Mouse (Mus musculus) cortical plate, adult 2 months (tissue): ENCODE results near the gene Myog. TPM values are rescaled to one million over a fixed set of nuclear protein-coding genes. Genes with fewer than 3 reads are reported as not detected.

Experiments used
- H3K27ac ChIP-seq: fragments of 200-500 bp; 2 replicates; pipeline ENCODE4 v1.5.1; 2012; ENCODE audit warnings: low read length, control low read depth, inconsistent platforms; ENCODE audit not compliant: insufficient read depth
- H3K4me1 ChIP-seq: fragments of 200-500 bp; 2 replicates; pipeline ENCODE4 v1.6.1; 2011; ENCODE audit warnings: low read length; ENCODE audit not compliant: control insufficient read depth, insufficient read depth
- H3K4me3 ChIP-seq: fragments of 200-500 bp; 2 replicates; pipeline ENCODE4 v1.5.1; 2011; ENCODE audit warnings: mild to moderate bottlenecking, low read length, control low read depth; ENCODE audit not compliant: insufficient read depth
- CTCF ChIP-seq: fragments of 200-500 bp; IDR thresholded peaks from 2 replicates; pipeline ENCODE4 v1.5.1; 2011; ENCODE audit warnings: mild to moderate bottlenecking, control low read depth, low read length; ENCODE audit not compliant: insufficient read depth; ENCODE audit errors: extremely low read depth
- POLR2A ChIP-seq: fragments of 200-500 bp; IDR thresholded peaks from 2 replicates; pipeline ENCODE4 v1.6.1; 2011; ENCODE audit warnings: mild to moderate bottlenecking, low read length, control low read depth; ENCODE audit not compliant: insufficient read depth; ENCODE audit errors: extremely low read depth
- polyA plus RNA-seq: library from polyadenylated mRNA; depleted of rRNA; stranded (reverse); fragments of >200 nt; gene quantifications from 2 replicates; pipeline ENCODE4 v1.2.3, GENCODE M21; 2012; rRNA removed

Myog gene
- polyA plus RNA-seq, 1 experiment: 0.13 TPM

DNA sequence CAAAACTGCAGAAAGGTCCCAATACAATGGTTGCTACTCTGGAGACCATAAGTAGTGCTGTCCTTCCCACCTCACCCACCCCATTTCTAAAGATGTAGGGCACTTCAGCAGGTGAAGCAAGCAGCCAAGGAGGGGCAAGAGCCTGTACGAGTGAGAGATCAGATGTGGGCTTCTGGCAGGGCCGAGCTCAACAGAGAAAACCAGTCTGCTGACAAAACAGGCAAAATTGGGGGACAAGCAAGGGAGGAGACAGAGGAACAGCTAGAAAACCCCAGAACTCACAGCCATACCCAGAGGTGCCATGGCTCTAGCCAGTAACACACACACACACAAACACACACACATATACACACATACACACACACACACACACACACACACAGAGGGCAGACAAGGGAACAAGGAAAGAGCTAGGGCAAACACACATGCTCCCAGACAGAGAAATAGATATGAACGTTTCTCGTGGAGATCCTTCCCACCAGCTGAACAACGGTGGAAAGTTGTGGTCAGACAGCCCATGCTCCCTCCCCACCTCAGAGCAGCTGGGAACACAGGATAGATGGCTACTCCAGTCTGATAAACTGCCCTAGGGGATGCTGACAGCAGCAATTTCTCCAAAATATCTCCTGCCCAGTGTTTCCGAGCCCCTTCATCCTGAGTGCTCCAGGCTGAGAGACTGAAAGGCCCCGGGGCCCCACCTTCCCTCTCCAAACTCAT is 44.5 kb downstream of the Myog start:
- no peak overlapping the region for H3K4me3 ChIP-seq
- TF ChIP-seq CTCF (no peak), POLR2A (no peak)
- H3K4me1 ChIP-seq: peaks cover 2% of the 10 kb centered on the region
- H3K27ac ChIP-seq: no peak overlapping the region

DNA sequence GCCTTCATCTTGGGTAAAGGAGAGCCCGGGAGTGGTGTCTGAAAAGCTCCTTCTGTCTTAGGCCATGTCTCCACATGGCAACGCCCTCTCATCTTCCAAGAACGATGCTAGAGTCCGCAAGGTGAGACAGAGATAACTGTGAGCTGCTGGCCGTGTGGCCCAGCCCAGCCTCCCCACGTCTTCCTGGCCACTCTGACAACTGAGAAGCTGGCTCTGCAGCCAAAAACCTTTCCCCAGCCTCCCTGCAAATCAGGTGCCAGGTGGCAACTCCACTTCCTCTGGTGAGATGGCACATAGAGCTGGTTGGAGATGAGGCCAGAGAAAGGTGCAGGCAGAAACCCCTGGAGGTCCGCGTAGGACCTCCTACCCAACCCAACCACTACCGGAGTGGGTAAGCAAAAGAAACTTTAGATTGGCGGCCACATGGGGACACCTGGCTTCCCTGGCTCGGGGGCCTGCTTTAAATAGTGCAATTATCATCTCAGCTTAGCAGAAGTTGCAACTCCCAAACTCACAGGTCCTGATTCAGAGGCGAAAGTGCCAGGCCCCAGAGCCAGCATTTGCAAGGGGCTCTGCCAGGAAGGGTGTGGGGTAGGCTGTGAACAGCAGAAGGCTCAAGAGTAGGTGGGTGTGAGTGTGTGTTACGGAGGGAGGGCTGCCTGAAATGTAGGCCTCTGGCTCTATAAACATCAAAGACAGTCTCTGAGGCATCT is 45.6 kb downstream of the Myog start:
- H3K27ac ChIP-seq: no peak overlapping the region
- peaks cover 2% of the 10 kb centered on the region for H3K4me1 ChIP-seq
- H3K4me3 ChIP-seq: no peak overlapping the region
- TF ChIP-seq POLR2A: no peak
- TF ChIP-seq CTCF: no peak

DNA sequence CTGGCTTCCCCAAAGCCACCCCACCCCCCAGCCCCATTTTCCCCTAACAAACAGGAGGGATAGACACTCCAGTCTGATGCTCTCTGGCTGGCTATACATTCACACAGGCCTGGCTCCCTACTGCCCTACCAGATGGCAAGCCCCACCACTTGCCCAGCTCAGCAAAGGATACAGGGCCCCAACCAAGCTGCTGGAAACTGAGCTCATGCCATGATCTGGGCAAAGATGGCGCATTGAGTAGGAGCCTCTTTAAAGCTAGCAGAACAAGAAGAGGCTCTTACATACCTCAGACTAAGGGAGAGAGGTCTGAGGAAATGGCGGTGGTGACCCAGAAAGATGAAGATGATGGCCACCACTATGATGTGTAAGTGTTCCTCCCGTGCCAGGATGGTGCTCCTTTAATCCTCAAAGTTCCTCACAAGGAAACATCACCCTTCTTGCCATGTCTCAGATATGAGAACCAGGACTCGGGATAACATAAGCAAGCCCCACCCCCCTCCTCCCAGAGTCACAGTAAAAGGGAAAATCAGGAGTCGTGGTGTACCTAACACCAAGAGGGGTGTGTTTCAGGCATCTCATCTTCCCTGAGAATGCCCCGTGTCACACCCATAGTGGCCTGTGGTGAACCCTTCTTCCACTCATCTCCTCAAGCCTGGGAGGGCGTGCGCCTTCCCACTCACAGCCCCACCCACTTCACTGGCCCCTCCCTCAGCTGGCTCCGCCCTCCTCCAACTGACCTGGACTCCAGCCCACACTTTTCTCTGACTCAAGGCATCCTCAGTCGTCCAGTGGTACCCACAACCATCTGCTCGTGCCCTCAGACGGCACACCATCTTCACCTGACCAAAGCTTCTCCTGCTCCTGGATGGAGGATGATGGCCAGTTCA is 46.4 kb downstream of the Myog start:
- Histone ChIP-seq H3K4me3 (no peak overlapping the region), H3K27ac (no peak overlapping the region), H3K4me1 (peaks cover 2% of the 10 kb centered on the region)
- TF ChIP-seq POLR2A: no peak
- TF ChIP-seq CTCF: no peak

DNA sequence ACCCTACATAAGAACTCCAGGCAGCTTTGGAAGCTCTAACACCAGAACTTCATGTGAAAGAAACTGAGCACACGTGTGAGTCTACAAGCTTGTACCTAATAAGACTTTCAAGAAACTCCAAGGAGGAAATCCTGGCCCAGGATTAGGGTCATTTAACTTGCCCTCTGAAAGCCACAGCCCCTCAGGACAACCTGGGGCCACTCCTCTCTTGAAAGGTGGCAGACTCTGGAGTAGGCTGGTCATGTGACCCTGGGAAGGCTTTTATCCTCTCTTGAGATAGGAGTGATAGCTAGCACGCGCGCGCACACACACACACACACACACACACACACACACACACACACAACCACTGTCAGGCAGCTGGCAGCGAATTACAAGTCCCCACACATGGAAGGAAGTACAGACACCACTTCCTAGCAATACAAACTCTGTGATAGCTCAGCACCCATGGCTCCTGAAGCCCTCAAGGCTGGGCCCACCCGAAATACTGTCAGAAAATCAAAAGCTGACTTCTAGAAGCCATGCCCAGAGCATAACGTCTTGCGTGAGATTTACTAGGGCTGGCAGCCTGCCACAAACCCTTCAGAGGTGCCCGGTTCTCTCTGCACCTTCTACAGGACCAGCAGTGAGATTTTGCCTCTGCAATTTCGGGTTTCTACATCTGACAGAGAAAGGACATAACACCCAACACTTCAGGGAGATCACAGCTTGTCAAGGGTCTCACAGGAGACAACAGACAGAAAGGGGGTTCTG is 47.3 kb downstream of the Myog start:
- Histone ChIP-seq H3K4me3 (no peak overlapping the region), H3K27ac (no peak overlapping the region), H3K4me1 (peaks cover 2% of the 10 kb centered on the region)
- TF ChIP-seq POLR2A (no peak), CTCF (no peak)

DNA sequence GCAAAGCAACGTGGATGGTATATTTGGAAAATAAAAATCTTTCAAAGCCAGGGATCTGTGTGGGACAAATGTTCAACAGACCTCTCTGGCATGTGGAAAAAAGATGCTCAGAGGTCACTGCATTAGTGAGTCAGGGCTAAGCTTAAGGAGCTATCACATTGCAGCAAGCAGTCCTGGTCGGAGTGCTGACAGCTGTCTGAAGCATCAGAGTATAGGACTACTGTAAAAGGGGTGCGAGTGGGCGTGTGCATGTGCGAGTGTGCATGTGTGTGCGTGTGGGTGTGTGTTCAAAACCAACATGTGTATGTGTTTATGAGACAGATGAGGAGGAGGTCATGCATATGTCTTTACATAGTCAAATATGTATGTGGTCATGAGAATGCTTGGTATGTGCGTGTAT is 49.4 kb downstream of the Myog start:
- Histone ChIP-seq H3K27ac (no peak overlapping the region), H3K4me1 (peaks cover 2% of the 10 kb centered on the region; the same call in 1 of the 2 replicates), H3K4me3 (no peak overlapping the region)
- TF ChIP-seq CTCF (no peak), POLR2A (no peak)

DNA sequence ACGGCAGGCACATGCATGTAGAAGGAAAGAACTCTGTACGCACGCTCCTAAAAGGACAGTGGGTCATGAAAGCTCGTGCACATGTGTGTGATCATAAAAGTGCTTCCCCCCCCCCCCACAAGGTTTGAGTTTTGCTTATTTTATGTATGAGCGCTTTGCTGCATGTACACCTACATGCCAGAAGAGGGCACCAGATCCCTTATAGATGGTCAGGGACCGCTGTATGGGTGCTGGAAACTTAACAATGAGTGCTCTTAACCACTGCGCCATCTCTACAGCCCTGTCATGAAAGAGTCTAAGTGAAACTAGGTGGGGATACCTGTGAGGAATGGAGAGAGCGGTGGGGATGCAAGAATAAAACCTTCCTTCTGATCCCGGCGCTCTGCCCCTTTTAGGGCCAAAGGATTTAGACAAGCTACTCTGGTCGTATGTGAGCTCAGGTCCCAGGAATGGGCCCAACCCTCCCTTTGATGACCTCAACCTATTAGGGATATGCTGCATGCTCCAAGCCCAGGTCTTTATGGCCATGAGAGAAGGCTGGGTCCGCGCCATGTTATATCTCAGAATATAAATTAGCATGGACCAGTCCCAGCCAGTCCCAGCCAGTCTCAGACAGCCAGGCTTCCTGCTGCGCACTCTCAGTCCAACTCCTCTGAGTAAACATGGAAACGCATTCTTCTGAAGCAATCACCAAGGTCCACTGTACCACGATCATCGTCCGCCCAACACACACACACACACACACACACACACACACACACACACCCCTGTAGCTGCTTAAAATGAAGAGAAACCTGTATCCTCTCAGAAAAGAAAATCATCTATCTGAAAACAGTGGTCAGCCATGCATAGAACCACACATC is 50.2 kb downstream of the Myog start:
- no peak for TF ChIP-seq POLR2A
- no peak for TF ChIP-seq CTCF
- no peak overlapping the region for H3K27ac ChIP-seq

DNA sequence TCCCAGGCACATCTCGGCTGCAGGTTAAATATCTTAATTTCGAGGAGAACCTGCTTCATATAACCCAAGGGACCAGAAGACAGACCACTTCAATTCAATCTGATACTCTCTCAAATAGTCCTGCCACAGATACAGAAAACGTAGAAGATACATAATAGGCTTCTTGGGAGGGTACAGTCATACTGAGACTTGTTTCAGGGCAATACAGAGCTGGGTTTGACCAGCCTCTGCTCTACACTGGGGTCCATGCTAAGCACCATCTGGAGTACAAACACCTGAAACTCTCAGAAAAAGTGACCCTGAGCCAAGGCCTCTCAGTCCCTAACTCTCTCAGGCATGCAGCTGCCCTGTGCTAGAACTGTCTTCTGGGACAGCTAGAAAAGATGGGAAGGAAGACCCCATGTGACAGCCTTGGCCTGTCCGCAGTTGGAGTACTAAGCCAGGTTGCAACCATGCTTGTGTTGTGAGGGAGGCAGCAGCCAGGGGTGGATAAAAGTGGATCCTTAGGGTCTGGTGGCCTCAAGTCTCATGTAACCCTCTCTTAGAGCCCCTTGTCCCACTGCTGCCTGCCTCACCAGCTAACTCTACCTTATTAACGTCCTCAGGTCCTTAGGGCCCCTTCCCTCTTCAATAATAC is 52.0 kb downstream of the Myog start:
- Histone ChIP-seq H3K4me3 (no peak overlapping the region), H3K4me1 (peaks cover 5% of the 10 kb centered on the region), H3K27ac (no peak overlapping the region)
- no peak for TF ChIP-seq CTCF

More for the DNA sequence above, 50.2 kb downstream of the Myog start:
- Histone ChIP-seq H3K4me1 (peaks cover 4% of the 10 kb centered on the region; the same call in 1 of the 2 replicates), H3K4me3 (no peak overlapping the region)

Other genes with a start within 250 kb of the Myog start
- gene Btg2, start 210.9 kb upstream of the Myog start, polyA plus RNA-seq: 16.0 and 19.8 TPM in 2 replicates
- gene Chit1, start 178.7 kb upstream of the Myog start, polyA plus RNA-seq: 0.13 and 0.19 TPM in 2 replicates
- 18.0 and 18.1 TPM in 2 replicates for gene Chil1, start 107.8 kb upstream of the Myog start, polyA plus RNA-seq
- 0.17 and 0.23 TPM in 2 replicates for gene Mybph, start 96.5 kb upstream of the Myog start, polyA plus RNA-seq
- 154 and 161 TPM in 2 replicates for gene Adora1, start 54.6 kb upstream of the Myog start, polyA plus RNA-seq
- gene Ppfia4, start 42.9 kb downstream of the Myog start, polyA plus RNA-seq: 52.6 and 59.5 TPM in 2 replicates
- 56.2 and 62.5 TPM in 2 replicates for gene Tmem183a, start 72.0 kb downstream of the Myog start, polyA plus RNA-seq
- not detected in 2 replicates for gene 4933406M09Rik, start 96.0 kb downstream of the Myog start, polyA plus RNA-seq
- gene Cyb5r1, start 115.6 kb downstream of the Myog start, polyA plus RNA-seq: 14.3 and 15.4 TPM in 2 replicates
- 59.2 and 59.7 TPM in 2 replicates for gene Adipor1, start 125.4 kb downstream of the Myog start, polyA plus RNA-seq
- gene Klhl12, start 165.5 kb downstream of the Myog start, polyA plus RNA-seq: 26.3 and 28.4 TPM in 2 replicates
- 28.7 TPM in 2 replicates for gene Rabif, start 204.7 kb downstream of the Myog start, polyA plus RNA-seq